Mouse (Mus musculus): ENCODE measurements around the gene Fars2.

Gene Fars2

DNA sequence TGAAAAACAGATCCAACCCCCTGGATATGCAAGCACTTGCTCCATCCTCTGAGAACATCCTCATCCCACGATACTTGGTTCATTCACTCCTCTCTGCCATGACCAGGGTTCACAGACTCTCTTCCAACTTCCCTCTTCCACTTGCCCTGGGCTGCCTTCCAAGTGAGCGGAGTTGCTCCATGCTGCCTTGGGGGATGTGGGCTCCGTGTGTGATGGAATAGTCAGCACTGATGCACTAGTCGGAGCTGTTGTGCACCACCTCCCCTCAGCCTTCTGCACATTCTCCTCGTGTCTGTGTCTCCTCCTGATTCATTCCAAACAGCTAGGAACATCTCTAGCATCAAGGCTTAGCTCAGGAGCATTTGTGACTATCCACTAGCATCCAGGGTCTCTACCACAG lies 389.1 kb downstream of the Fars2 start:
- no peak for DNase-seq (ENCODE audit: low read depth, low spot score)

DNA sequence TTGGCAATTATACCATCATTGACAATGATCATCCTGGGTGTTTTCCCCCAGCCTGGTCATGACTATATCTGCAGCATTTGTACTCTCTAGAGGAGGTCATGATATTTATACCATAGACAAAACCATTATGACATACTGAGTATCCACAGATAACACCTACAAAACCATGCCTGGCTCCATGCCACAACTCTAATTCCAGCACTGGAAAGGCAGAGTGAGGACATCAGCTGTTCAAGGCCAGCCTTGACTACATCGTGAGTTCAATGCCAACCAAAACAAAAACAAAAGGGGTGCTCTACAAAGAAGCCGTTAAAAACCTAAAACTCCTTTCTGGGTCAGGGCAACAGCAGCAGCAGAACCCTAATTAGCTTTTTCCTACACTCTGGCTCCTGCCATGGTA lies 392.9 kb downstream of the Fars2 start:
- no peak for DNase-seq (ENCODE audit: low read depth, low spot score)

DNA sequence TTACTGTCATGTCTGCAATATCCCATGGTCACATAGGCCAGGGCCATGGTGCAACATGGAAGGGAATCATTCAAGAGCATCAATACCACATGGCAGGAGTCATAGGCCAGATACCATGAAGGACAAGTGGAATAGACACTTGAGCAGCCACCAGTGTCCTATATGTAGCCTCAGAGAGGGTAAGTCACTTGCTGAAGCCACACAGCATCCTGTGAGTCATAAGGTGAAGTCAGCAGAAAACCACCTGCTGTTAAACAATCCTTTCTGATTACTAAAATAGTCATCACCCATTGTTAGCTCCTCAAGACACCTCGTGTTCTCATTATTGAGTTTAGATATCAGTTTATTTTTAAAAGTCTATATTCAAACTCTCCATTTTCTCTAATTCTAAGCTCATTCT lies 395.9 kb downstream of the Fars2 start:
- no peak for DNase-seq (ENCODE audit: low read depth, low spot score)

DNA sequence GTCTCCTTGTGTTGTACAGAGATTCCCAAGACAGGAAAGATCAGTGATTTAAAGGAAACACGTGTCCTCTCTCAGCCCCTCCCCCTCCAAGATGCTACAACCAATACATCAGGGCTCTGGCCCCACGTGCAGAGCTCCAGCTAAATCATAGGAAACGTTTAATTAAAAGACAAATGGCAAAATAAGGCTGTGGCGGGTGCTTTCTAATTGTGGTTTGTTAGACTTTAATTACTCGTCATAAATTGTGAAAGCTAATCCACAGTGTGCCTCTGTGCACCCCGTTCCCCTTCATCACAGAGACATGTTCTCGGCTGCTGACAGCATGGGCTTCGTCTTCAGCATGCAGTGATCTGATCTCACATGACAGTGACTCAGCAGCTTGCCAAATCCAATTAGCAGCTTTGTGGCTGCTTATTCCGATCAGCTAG lies 400.9 kb downstream of the Fars2 start:
- peak; percentile 68 for DNase-seq (ENCODE audit: low read depth, low spot score)

DNA sequence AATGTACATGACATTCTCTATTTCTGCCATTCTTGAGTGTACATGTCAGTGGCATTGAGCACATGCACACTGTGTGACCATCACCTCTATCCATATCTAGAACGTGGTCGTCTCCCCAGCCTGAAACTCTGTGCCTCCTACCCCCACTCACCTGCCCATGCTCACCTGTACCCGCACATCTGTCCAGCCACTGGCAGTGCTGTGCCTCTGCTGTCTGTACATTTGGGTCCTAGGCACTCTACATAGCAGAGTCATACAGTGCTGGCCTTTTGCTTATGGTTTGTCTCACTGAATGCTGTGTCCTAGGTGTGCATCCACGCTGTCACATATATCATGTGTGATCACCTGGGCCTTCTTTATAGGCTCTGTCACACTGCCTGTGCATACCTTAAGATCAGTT lies 410.5 kb downstream of the Fars2 start:
- DNase-seq (ENCODE audit: low read depth, low spot score), result no peak

DNA sequence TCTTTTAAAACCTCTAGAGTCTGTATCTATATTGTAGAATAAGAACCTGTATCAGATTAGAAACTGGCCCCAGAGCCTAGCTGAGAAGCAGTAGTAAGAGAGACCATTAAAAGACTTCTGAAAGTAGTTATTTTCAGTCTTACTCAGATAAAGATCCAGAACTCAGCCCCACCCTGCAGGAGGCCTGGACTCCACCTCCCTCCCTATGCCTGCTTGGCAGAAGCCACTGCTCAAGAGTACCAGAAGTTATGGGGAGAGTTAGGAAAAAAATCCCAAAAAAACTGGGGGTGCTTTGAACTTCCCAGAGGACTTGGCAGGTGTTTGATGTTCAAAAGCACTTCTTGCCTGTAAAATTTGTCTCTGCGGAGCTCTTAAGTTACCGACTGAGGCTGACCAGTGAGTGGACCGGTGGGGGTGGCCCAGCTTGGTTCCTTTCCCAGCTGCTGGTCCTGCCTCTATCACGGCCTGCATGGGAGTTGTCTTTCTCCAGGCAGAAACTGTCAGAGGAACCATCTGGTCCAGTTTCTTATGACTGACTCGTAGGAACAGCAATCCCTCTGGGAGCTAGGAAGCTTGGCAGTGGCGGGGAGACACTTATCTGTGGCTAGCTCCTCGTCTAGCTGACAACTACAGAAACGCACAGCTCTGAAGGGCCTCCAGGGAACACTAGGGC lies 411.1 kb downstream of the Fars2 start:
- DNase-seq (ENCODE audit: low read depth, low spot score), result no peak

DNA sequence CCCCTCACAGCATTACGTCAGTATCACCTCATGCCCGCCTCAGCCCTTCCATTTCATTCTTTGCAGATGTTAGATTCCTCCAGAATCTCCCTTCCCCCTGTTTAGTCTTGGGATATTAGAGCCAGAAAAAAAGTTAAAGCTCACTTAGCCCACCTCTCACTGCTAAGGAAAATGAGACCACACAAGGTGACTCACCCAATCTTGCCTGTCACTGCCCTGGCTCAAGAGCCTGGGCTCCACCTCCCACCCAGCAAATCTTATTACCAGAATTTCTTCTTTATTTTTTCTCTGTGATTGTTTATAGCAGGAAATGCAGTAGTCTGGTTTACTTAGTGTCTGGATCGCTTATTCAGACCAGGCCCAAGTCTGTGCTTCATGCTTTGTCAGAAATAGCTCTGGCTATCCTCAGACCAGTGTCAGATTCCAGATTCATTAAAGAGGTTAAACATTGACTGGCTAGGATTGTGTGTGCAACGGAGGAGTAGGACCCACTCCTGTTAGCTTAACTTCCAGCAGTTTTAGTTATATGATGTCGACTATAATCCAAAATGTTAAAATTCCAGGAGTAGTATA lies 412.3 kb downstream of the Fars2 start:
- no peak for DNase-seq (ENCODE audit: low read depth, low spot score)

DNA sequence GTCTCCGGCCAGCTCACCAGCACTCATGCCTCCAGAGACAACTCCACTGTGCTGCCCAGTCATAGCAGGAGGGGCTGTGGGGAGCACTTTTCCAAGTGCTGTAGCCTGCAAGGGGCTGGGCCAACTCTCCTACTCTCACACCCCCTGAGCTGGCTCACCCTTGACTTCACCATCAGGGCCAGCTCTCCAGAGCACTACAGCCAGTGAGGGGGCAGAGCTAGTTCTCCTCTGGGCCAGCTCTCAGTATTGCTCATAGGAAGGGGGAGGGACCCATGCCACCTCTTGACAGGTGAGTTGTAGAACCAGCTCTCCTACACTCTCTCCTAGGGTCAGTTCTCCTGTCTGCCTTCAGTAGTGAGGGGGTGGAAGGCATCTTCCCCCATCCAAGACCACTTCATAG lies 413.6 kb downstream of the Fars2 start:
- no peak for DNase-seq (ENCODE audit: low read depth, low spot score)

DNA sequence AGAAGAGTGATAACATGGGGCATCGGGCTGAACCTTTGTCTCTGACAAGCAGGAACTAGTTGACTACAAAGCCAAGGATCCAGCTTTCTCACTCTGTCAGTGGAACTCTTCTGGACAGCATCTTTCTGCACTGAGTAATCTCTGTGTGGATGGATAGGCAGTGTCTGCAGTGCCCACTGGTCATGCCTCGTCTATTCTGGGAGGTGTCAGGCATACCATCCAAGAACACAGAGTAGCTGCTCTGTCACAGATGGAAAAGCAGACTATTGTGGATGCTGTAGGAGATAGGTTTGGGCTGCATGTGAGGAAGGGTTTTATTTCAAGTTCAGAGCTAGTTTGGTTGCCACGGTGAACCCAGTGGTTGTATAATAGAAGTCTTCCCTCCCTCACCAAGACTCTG lies 414.7 kb downstream of the Fars2 start:
- DNase-seq (ENCODE audit: low read depth, low spot score), result no peak

DNA sequence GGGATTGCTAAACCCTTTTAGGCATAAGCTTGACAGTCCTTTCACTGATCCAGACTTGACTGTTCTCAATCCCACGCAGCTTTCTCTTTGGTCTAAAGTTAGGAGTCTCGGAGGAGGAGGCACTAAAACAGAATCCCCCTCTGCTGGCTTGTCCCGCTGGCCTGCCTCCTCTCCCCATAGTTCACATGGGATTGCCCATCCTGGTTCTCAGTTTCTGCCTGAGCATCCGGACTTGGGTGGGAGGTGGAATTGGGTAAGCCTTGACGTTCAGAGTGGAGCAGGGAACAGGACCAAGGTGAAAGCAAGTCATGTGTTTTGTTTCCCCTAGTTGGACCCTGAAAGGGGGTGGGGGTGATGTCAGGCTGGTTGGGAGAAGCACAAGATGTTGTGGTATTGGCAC lies 415.9 kb downstream of the Fars2 start:
- DNase-seq (ENCODE audit: low read depth, low spot score), result no peak

DNA sequence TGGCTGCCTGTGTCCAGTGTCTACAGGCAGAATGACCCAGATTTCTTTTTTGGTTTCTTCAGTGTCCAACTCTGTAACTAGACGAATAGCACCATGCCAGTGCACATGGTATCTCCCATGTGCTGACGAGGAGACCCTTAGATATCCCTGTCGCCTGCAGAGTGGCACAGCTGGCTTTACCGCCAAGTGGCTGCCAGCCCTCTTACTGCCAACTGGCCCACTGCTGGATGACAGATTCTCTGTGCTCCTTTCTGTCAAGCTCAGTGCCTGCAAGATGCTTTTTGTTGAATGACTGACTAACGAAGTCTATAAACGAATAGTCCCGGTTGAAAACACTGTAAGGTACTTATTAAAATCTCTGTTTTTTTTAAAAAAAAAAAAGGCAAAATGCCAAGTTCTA lies 416.3 kb downstream of the Fars2 start:
- DNase-seq (ENCODE audit: low read depth, low spot score), result no peak

DNA sequence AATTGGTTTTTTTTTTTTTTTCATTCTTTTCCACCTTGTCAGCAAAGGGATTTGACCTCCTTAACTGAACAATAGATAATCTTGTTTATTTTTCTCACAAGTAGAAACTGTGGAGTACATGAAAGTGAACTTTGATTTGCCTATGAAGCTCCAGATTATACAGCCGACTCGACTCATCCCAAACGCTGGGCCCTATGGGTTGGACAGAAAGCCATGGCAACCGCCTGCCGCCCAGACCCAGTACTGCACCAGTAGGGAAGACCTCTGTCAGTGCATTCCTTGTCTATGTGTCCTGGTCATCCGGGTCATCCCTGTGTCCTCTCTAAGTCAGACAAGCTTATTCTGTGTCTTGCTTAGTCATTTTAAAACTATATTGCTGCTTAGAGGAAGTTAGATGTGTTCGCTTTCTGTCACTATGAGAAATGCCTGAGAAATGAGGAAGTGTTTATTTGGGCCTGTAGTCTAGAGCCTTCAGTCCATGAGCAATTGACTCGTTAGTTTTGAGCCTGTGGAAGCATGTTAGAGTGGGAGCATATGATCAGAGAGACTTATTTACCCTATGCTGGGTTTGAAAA lies 416.8 kb downstream of the Fars2 start:
- no peak for DNase-seq (ENCODE audit: low read depth, low spot score)

DNA sequence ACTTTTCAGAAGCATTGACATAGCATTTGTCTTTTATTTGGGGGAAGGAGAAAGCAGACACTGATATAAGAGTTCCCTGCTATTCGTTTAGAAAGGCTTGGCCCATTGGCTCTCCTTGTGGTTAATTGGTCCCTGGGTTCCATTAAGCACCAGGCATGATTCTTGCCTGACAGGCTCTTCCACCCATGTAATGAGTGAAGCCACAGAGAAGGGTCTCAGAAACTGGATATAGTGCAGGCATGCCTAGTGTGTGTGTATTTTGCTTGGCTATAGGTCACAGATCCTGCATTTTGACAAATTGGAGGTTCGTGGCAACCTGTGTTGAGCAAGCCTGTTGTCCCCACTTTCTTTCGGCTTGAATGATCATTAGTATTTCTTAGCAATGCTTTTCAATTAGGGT lies 420.4 kb downstream of the Fars2 start:
- DNase-seq (ENCODE audit: low read depth, low spot score), result no peak

DNA sequence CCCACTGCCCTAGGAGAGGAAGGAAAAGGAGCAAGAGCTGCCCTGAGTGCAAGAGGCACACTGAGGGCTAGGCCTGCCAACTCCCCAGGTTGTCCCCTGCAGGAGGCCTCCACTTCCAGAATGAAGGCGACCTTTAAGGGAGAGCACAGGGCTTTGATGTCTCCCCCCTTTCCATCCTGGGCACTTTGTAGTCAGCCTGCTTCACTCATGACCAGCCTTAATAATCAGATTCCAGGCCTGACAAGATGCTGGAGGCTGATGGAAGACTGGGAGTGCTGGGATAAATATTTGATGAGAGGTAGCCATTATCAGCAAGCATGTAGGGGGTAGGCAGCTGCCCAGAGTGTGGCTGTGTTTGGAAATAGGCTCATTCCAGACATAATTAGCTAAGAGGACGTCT lies 421.2 kb downstream of the Fars2 start:
- DNase-seq (ENCODE audit: low read depth, low spot score), result no peak

DNA sequence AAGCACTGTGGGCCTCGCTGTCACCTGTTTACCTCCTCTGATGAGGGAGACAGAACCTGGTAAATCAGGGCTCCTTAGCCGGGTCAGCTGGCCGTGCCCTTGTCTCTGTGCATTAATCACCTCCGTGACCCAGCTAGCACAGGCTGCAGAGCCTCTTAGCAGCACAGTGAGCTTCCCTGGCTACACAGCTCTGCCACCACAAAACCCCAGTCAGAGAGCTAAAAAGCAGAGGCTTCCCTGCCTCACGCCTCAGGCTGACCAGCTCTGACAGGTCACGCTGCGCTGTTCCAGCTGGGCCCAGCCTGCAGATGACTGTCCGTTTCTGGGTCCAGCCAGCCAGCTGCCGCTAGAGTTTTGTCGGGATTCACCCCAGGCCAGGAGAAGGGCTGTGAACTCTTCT lies 423.0 kb downstream of the Fars2 start:
- DNase-seq (ENCODE audit: low read depth, low spot score), result peak; percentile 56

DNA sequence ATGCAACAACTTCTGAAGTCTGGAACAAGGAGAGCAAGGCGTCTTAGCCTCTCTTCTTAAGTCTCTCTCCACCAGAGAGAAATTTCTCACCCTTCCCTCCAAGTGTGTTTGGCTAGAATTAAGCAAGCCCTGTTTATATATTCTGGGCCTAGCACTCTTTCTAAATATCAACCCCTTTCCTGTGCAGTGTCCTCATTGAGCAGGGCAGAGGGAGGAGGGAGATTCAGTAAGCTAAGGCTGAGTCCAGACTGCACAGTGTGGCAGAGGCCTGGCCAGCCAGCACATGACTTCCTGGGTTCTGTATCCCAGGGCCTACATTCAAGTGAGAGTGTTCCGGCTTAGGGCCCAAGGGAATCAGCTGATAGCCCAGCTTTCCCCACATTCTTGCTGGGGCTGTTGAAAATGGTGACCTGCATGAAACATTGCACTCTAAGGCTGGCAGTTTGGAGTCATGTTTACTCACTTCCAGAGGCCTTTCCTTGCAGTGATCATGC lies 424.1 kb downstream of the Fars2 start:
- no peak for DNase-seq (ENCODE audit: low read depth, low spot score)

DNA sequence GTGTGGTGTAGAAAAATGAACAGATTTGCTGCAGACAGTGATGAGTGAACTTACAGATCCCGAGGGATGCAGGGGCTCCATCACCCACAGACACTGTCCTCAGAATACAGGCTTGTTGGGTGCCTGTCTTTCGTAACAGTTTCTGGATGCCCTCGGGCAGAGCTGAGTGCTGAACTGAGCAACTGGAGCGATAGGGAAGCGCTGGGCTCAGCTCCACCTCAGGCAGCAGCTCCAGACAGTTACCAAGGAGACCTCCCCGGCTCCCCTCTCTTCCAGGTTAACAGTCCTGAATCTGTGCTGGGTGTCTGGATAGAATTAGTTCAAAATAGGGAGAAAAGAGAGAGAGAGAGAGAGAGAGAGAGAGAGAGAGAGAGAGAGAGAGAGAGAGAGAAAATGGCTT lies 433.5 kb downstream of the Fars2 start:
- DNase-seq (ENCODE audit: low read depth, low spot score), result no peak

DNA sequence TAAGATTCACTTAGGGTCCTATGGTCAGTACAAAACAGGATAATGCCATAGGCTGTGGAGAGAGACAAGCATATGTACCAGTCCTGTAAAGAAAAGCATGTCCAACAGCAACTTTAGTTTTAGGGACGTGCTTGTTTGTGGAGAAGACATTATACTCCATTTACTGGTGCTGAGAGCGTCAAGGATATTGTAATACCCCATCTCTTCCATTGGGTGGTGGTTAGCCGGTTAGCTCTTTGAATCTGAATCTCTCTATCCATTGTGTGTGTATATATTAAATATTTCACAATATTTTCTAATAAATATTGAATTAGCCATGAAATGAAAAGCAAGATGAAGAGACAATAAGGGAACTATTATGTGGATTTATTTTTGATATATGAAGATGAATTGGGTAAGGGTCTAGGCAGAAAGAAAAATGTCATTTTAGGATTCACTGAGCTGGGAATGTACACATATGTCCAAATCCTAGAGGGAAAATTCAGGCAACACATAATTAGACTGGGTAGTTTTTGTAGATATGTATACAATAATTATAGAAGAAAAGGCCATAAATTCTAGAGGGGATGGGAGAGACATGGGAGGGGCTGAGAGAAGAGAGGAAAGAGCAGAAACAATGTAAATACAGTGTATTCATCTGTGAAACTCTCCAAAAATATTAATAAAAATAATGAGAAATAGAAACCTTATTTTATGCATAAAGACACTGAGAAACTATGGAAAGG lies 435.5 kb downstream of the Fars2 start:
- no peak for DNase-seq (ENCODE audit: low read depth, low spot score)

DNA sequence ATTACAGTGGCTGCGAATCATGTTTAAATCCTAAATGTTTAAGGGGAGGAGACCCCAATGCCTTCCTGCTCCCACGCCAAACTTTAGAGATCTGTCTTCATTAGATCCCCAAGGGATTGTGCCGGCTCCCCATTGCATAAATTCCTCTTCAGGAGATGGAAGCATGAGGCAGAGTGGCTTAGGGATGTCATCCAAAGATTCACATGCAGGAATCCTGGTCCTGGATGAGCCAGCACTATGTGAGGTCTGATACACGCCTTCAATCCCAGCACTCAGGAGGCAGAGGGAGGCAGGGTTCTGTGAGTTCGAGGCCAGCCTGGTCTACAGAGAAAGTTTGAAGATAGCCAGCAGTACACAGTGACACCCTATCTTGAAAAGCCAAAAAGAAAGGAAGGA lies 436.0 kb downstream of the Fars2 start:
- no peak for DNase-seq (ENCODE audit: low read depth, low spot score)

DNA sequence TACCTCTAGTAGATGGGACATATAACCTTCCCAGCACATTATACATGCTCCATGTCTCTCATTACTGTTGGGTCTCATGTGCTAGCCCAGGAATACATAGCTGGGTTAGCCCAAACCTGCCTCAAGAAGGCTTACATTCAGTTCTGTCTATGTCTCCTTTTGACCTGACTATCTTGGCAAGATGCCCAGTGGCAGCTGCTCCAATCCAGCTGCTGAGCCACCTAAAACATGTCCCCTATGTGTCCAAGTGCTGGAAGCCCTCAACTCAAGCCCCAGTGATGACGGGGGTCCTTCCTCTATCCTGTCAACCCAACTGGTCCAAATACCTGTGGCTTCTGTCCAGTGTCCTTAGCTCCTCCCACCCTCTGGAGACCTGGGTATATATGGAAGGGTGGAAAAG lies 437.5 kb downstream of the Fars2 start:
- DNase-seq (ENCODE audit: low read depth, low spot score), result no peak

DNA sequence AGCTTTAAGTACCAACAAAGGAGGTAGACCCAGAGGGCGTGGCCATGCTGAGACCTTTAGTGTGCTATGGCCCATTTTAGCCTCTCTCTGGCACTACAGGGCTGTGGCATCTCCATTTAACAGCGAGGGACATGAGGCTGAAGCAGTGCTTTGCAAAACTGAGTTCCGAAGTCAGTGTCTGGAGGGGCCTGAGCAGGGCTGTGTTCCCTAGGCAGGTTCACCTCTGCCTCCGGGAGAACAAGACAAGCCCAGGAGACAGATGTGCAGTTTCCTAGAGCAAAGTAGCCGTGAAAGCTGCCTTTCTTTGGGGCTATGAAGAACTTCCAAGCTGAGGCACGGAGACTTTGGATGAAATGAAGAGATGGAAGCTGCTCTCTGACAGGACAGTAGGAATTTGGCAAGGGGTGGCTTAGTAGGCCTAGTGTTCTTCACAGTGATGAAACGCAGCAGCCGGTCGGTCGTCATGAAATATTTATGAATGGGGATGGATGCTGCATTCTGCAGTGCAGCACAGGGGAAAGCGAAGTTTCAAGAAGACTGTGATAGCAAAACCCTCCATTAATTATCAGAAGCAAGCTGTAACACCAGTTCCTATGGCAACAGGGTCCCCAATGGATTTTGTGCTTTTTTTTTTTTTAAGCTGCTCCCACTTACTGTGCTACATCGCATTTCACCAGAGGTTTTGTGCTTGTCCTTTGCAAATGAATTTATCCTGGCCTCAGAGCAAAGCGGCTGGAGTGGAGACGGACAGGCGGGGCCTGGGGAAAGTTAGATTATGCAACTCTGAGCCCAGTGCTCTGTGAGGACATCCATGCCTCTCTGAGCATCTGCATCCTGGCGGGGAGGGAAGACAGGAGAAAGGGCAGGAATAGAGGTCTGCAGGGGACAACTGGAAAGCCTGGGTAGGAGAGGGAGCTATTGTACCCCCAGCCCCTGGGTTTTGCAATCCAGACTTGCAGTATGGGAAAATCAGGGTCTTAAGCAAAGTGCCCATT lies 445.5 kb downstream of the Fars2 start:
- DNase-seq (ENCODE audit: low read depth, low spot score), result no peak
